In the genomic region with DNA sequence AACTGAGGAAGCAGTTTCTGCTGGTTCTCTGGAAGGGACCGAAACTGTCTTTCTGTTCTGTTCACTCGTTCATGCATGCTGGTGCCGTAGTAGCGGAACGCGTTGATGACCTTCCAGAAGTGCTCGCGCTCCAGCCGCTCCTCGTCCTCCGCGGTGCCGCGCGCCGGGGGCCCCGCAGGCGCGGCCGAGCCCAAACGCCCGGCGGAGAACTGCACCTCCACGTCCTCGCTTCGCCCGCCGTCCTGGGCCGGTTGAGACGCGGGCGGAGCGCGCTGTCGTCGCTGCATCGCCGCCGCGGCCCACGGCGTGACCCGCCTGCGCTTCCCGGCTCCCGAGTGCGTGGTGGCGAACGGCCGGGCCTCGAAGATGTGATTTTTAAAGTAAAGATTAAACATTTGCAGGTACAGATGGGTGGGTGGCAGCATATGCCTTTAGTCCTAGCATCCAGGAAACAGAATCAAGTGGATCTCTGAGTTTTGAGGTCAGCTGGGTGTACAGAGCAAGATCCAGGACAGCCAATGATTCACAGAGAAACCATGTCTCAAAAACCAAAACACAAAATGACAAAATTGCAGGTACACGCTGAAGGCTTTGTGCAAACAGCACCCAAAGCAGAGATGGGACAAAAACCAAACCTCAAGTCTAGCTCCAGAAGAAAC, we compare ENCODE assay signal across 8 mouse cellular contexts.
A peak's percentile ranks its signal among the peaks of the same experiment; 100 is the strongest.
DNase-seq lines count a peak whose midpoint lies in the region; ATAC-seq lines count a peak whose summit lies in the region.
"Not testable (repeated sequence)": the region's sequence is repeated elsewhere in the genome, so short reads cannot be mapped to it uniquely, and the experiment has no call there.

No protein-coding gene starts in this region.

- peak overlapping the region; percentile 37 for H3K9ac ChIP-seq in forebrain, embryonic 15.5 days (replicated peaks)
- peak overlapping the region; percentile 26; the same call in 1 of the 2 replicates for H3K9ac ChIP-seq in kidney, embryonic 15.5 days
- H3K9ac ChIP-seq in liver, embryonic 16.5 days (ENCODE audit: low read depth, low read length): not testable (repeated sequence)
- peak overlapping the region; percentile 29; the same call in 1 of the 2 replicates for H3K9ac ChIP-seq in midbrain, embryonic 15.5 days
- peak overlapping the region; percentile 61 for H3K9ac ChIP-seq in stomach, embryonic 16.5 days (ENCODE audit: low read length)

- peak; percentile 21 for DNase-seq in adrenal gland, postnatal 10 days
- peak; percentile 6 to 26 for DNase-seq in heart, postnatal 14 days

- WGBS in forebrain, embryonic 15.5 days: 6% methylated on average over 45 of the region's 52 CpGs
- WGBS in kidney, embryonic 15.5 days: 7% methylated on average over 48 of the region's 52 CpGs
- whole genome bisulfite sequencing in liver, embryonic 16.5 days (ENCODE audit: insufficient replicate concordance): 5% methylated on average over 37 of the region's 52 CpGs
- WGBS in midbrain, embryonic 15.5 days: 4% methylated on average over 46 of the region's 52 CpGs
- 9% methylated on average over 35 of the region's 52 CpGs for WGBS in stomach, embryonic 16.5 days

- not testable (repeated sequence) for H3K36me3 ChIP-seq in forebrain, embryonic 15.5 days; kidney, embryonic 15.5 days; liver, embryonic 16.5 days (ENCODE audit: control insufficient read depth, insufficient read depth); midbrain, embryonic 15.5 days (replicated peaks); stomach, embryonic 16.5 days (ENCODE audit: control insufficient read depth, insufficient read depth, low read length)

- ATAC-seq in common myeloid progenitor, adult 5-6 weeks (replicated peaks; ENCODE audit: low read depth, poor library complexity, severe bottlenecking): peak; percentile 52; the same call in 1 of the 2 replicates
- peak; percentile 89 for ATAC-seq in forebrain, embryonic 15.5 days (replicated peaks)
- ATAC-seq in kidney, embryonic 15.5 days (replicated peaks; ENCODE audit: low FRiP score): peak; percentile 86
- ATAC-seq in liver, embryonic 16.5 days (ENCODE audit: low read depth): peak; percentile 56; the same call in 1 of the 2 replicates
- peak; percentile 92 for ATAC-seq in midbrain, embryonic 15.5 days (replicated peaks)
- peak; percentile 69; the same call in 1 of the 2 replicates for ATAC-seq in stomach, embryonic 16.5 days (ENCODE audit: insufficient read depth, low FRiP score)

- H3K4me1 ChIP-seq in forebrain, embryonic 15.5 days; kidney, embryonic 15.5 days; liver, embryonic 16.5 days (ENCODE audit: control insufficient read depth, low read depth, low read length); midbrain, embryonic 15.5 days; stomach, embryonic 16.5 days (ENCODE audit: control insufficient read depth, insufficient read depth, low read length): not testable (repeated sequence)

- not testable (repeated sequence) for H3K9me3 ChIP-seq in forebrain, embryonic 15.5 days; kidney, embryonic 15.5 days (replicated peaks); liver, embryonic 16.5 days (replicated peaks; ENCODE audit: control insufficient read depth, low read length); midbrain, embryonic 15.5 days; stomach, embryonic 16.5 days (replicated peaks; ENCODE audit: control insufficient read depth, low read length)

- intact Hi-C loops in heart, postnatal 14 days (cut with DNase I): not testable (repeated sequence)

- H3K4me2 ChIP-seq in forebrain, embryonic 15.5 days (replicated peaks): peak overlapping the region; percentile 58
- peak overlapping the region; percentile 64 for H3K4me2 ChIP-seq in kidney, embryonic 15.5 days
- peak overlapping the region; percentile 17; the same call in 1 of the 2 replicates for H3K4me2 ChIP-seq in liver, embryonic 16.5 days (ENCODE audit: low read depth, low read length)
- peak overlapping the region; percentile 58 for H3K4me2 ChIP-seq in midbrain, embryonic 15.5 days
- H3K4me2 ChIP-seq in stomach, embryonic 16.5 days (ENCODE audit: low read depth, low read length): peak overlapping the region; percentile 65

- H3K27me3 ChIP-seq in forebrain, embryonic 15.5 days; kidney, embryonic 15.5 days; liver, embryonic 16.5 days (ENCODE audit: control insufficient read depth, insufficient read depth, low read depth, low read length); midbrain, embryonic 15.5 days (replicated peaks); stomach, embryonic 16.5 days (ENCODE audit: control insufficient read depth, insufficient read depth, low read length): not testable (repeated sequence)

- H3K27ac ChIP-seq in forebrain, embryonic 15.5 days (replicated peaks); kidney, embryonic 15.5 days; liver, embryonic 16.5 days (ENCODE audit: low read length); midbrain, embryonic 15.5 days; stomach, embryonic 16.5 days (ENCODE audit: low read length): not testable (repeated sequence)

- H3K4me3 ChIP-seq in forebrain, embryonic 15.5 days: peak overlapping the region; percentile 36
- peak overlapping the region; percentile 41 for H3K4me3 ChIP-seq in kidney, embryonic 15.5 days (replicated peaks)
- peak overlapping the region; percentile 15; the same call in 1 of the 2 replicates for H3K4me3 ChIP-seq in liver, embryonic 16.5 days (ENCODE audit: low read depth, low read length)
- H3K4me3 ChIP-seq in midbrain, embryonic 15.5 days: peak overlapping the region; percentile 42
- H3K4me3 ChIP-seq in stomach, embryonic 16.5 days (replicated peaks; ENCODE audit: low read length): peak overlapping the region; percentile 38
